Mouse (Mus musculus): ENCODE results near the gene Ust. TPM values are rescaled to one million over a fixed set of nuclear protein-coding genes. Genes with fewer than 3 reads are reported as not detected.
A peak's percentile ranks its signal among the peaks of the same experiment; 100 is the strongest.
"Not testable (repeated sequence)": the region's sequence is repeated elsewhere in the genome, so short reads cannot be mapped to it uniquely, and the experiment has no call there.

Ust gene
- 2.8 and 3.0 TPM in 2 replicates for polyA plus RNA-seq (2016; fragmentation: Nextera tagmentation; extraction: Ambion mirVana)

DNA sequence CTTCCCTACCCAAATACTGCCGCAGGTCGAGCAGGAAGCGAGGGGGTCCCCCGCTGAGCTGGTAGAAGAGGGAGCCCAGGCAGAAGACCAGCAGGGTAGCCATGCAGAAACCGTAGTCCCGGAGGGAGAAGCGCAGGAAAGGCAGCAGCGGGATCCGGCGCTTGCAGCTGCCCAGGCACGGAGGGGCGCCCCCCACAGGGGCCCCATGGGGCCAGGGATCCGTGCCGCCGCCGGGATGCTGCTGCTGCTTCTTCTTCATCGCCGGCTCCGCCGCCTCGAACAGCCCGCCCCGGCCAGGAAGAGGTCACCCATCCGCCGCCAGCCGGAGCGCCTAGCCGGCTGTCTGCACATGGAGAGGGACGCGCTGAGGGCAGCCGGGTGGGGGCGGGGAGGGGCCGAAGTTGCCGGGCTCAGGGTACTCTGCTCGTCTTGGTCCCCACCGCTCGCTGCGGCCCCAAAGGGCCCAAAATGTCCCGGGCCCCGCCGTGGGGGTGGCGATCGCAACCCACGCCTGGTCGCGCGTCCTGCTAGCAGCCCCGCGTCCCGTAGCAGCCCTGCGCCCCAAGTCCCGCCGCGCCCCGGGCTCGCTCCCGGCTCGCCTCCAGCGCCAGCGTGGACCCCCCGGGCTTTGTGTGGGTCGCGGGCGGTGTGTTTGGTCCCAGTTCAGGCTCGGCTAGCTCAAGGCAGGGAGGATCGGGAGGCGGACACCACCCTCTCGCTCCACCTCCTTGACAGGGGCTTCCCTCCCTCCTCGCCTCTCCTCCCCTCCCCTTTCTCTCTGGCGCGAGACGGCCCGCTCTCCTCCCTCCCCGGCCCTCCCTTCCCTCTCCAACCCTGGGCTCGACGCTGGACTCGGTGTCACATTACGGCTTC lies at the start of gene Ust:
Ust (minus strand) TSS at position 685 of the 873 bp plus-strand sequence.
- H3K36me3 ChIP-seq: no peaks in the 10 kb centered on the region
- peaks cover 38% of the 10 kb centered on the region for H3K27me3 ChIP-seq (ENCODE audit: low read depth, poor library complexity, severe bottlenecking)
- peak; percentile 88 for DNase-seq (ENCODE audit: low spot score)
- peaks cover 20% of the 10 kb centered on the region for H3K4me1 ChIP-seq
- peak within 1 kb of the TSS; percentile 83 for H3K4me3 ChIP-seq
- under 1% methylated on average over 69 of the region's 78 CpGs for WGBS
- H3K27ac ChIP-seq (replicated peaks): peak within 1 kb of the TSS; percentile 90
- 0 out of 2 replicates have a peak, but pooled peaks cover 4% of the 10 kb centered on the region for H3K9me3 ChIP-seq (replicated peaks)

DNA sequence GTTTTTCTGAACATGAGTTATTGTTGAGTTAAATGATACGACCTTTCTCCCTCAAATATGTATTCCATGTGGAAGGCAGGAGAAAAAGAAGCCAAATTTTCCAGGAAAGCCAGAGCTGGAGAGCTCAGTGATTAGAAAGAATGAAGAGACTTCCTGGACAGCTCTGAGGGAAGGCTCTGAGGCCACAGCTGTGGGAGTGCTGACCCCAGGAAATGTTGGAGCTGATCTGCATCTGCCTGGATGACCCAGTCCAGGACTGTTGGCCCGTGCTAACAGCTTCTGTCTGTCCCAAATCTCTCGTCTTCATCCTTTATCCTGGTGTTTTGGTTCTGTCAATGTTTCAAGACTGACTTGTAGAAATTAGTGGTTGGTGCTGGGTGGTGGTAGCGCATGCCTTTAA lies 42.7 kb upstream of the Ust start:
- no peaks in the 10 kb centered on the region for H3K36me3 ChIP-seq
- WGBS: 88% methylated on average over 4 of the region's 4 CpGs
- no peaks in the 10 kb centered on the region for H3K27me3 ChIP-seq (ENCODE audit: low read depth, poor library complexity, severe bottlenecking)
- no peak for DNase-seq (ENCODE audit: low spot score)
- H3K4me1 ChIP-seq: no peaks in the 10 kb centered on the region
- H3K27ac ChIP-seq (replicated peaks): no peak overlapping the region
- no peak overlapping the region for H3K4me3 ChIP-seq
- H3K9me3 ChIP-seq (replicated peaks): peaks cover 3% of the 10 kb centered on the region; the same call in 1 of the 2 replicates

DNA sequence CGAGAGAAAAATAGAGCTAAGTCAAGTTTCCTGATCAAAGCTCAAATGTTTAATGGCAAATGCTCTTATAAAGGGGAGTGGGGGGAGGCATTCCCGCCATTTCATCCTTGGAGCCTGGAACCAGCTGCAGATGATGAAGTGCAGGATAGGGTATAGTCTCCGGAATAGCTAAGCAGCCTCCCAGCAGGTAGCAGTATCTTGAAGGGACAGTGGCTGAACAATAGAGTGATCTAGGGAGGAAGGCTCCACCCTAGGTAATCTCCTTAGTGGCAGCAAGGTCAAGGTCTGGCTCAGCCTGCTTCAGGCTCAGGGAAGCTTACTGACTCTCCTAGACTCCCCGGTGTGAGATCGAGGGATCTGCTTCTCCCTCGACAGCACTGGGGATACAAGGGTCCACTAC lies 40.9 kb upstream of the Ust start:
- H3K36me3 ChIP-seq; H3K4me3 ChIP-seq; DNase-seq (ENCODE audit: low spot score); H3K27ac ChIP-seq (replicated peaks); H3K27me3 ChIP-seq (ENCODE audit: low read depth, poor library complexity, severe bottlenecking); H3K9me3 ChIP-seq (replicated peaks); H3K4me1 ChIP-seq: not testable (repeated sequence)
- WGBS: 66% methylated on average over 6 of the region's 6 CpGs

DNA sequence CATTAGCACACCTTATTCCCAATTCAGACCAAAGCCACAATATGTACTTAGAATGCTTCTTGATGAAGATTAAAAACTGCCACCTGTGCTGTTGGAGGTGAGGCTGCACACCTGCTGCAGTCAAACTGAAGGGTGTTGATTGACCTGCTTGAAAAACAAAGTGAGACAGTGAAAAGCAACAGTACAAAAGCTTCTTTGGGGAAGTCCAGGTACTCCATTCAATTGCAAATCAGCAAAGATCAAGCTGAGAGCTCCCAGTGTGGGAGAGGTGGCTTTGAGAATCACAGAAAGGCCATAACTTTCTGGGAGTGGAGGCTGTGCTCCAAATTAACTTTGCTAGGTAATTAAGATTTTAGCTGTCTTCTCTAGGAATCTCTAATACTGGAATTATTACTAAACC lies 33.6 kb upstream of the Ust start:
- not testable (repeated sequence) for H3K4me1 ChIP-seq; H3K27me3 ChIP-seq (ENCODE audit: low read depth, poor library complexity, severe bottlenecking); DNase-seq (ENCODE audit: low spot score); H3K36me3 ChIP-seq; H3K27ac ChIP-seq (replicated peaks); H3K4me3 ChIP-seq
- H3K9me3 ChIP-seq (replicated peaks): peaks cover 13% of the 10 kb centered on the region; the same call in 1 of the 2 replicates

DNA sequence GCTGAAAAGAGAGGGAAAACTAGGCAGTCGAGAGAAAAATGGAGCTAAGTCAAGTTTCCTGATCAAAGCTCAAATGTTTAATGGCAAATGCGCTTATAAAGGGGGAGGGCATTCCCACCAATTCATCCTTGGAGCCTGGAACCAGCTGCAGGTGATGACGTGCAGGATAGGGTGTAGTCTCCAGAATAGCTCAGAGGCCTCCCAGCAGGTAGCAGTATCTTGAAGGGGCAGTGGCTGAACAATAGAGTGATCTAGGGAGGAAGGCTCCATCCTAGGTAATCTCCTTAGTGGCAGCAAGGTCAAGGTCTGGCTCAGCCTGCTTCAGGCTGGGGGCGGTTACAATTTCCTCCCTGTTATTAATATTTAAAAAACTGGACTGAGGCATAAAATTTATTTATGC lies 33.0 kb upstream of the Ust start:
- WGBS: 95% methylated on average over 4 of the region's 4 CpGs
- not testable (repeated sequence) for H3K4me3 ChIP-seq; H3K27ac ChIP-seq (replicated peaks); H3K4me1 ChIP-seq; H3K36me3 ChIP-seq; DNase-seq (ENCODE audit: low spot score); H3K27me3 ChIP-seq (ENCODE audit: low read depth, poor library complexity, severe bottlenecking)
- peaks cover 13% of the 10 kb centered on the region; the same call in 1 of the 2 replicates for H3K9me3 ChIP-seq (replicated peaks)

DNA sequence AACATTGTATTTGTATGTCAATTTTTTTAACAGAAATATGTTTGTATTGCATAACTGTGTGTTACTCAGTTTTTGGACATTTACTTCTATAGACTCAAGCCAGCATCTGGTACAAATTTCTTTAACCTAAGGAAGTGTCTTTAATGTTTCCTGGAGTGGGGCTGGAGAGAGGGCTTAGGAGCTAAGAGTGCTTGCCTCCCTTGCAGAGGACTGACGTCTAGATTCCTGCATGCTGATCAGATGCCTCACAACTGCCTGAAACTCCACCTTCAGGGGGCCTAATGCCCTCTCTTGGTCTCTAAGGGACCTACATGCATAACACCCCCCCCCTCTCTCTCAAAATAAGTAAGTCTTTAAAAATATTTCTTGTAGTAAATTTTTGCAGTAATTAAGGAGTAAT lies 22.9 kb upstream of the Ust start:
- peaks cover 5% of the 10 kb centered on the region; the same call in 1 of the 2 replicates for H3K4me1 ChIP-seq
- no peak overlapping the region for H3K27ac ChIP-seq (replicated peaks)
- no peaks in the 10 kb centered on the region for H3K27me3 ChIP-seq (ENCODE audit: low read depth, poor library complexity, severe bottlenecking)
- no peak for DNase-seq (ENCODE audit: low spot score)
- H3K9me3 ChIP-seq (replicated peaks): no peaks in the 10 kb centered on the region
- H3K36me3 ChIP-seq: no peaks in the 10 kb centered on the region
- 10% methylated on average over 1 of the region's 1 CpGs for WGBS
- H3K4me3 ChIP-seq: no peak overlapping the region

DNA sequence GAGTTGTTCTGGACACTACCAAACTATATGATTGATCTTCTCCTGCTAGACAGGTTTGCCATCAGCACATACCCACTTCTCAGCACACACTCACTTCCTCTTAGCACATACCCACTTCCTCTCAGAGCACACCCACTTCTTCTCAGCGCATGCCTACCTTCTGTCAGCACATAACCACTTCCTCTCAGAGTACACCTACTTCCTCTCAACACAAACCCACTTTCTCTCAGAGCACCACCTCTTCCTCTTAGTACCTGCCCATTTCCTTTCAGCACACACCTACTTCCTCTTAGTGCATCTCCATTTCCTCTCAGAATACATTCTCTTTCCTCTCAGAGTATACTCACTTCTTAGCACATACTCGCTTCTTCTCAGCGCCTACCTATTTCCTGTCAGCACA lies 16.8 kb upstream of the Ust start:
- peaks cover 5% of the 10 kb centered on the region; the same call in 1 of the 2 replicates for H3K4me1 ChIP-seq
- no peaks in the 10 kb centered on the region for H3K27me3 ChIP-seq (ENCODE audit: low read depth, poor library complexity, severe bottlenecking)
- no peak overlapping the region for H3K4me3 ChIP-seq
- H3K36me3 ChIP-seq: no peaks in the 10 kb centered on the region
- DNase-seq (ENCODE audit: low spot score): no peak
- WGBS: 91% methylated on average over 3 of the region's 3 CpGs
- H3K9me3 ChIP-seq (replicated peaks): no peaks in the 10 kb centered on the region
- H3K27ac ChIP-seq (replicated peaks): no peak overlapping the region

DNA sequence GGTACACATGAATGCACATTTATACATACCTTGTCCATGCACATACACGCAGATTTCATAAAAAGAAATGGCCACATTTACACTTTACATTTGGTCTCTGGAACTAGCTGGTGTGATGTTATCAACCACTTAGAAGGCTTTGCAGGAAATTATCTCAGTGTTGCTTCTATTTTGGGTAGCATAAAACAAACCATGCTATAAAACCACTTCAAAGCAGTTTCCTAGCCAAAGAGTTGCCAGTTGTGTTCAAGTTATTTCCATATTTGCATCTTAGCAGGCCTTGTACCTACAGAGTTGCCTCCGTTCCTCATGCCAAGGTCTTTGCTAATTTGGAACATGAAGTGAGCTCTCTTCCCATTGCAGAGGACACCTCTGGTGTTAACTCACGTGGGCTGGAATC lies 13.0 kb upstream of the Ust start:
- H3K9me3 ChIP-seq (replicated peaks): no peaks in the 10 kb centered on the region
- no peak for DNase-seq (ENCODE audit: low spot score)
- 92% methylated on average over 3 of the region's 3 CpGs for WGBS
- no peaks in the 10 kb centered on the region for H3K27me3 ChIP-seq (ENCODE audit: low read depth, poor library complexity, severe bottlenecking)
- H3K4me3 ChIP-seq: no peak overlapping the region
- no peaks in the 10 kb centered on the region for H3K36me3 ChIP-seq
- H3K4me1 ChIP-seq: no peaks in the 10 kb centered on the region
- H3K27ac ChIP-seq (replicated peaks): no peak overlapping the region

DNA sequence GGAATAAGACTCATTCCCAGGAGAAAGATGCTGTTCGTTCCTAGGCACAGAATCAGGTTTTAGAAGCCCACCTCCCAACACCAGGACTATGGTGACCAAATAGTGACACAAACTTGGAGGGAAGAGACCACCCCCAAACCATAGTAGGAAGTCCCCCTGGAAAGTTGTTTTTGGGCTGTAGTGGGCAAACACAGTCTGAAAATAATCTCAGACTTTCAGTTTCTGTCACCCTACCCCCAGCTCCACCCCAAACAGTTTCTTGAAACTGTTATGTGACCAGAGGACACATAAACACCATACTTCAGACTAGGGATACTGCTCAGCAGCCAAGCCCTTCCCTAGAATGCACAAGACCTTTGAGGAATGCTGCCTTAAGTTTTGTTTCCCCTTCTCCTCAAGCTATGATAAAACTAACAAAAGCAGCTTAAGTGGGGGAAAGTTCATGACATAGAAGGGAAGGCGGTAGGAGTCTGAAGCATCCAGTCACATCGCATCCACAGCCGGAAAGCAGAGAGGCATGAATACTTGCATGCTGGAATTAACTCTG lies 12.0 kb upstream of the Ust start:
- 85% methylated on average over 4 of the region's 4 CpGs for WGBS
- no peaks in the 10 kb centered on the region for H3K9me3 ChIP-seq (replicated peaks)
- H3K36me3 ChIP-seq: no peaks in the 10 kb centered on the region
- H3K4me1 ChIP-seq: no peaks in the 10 kb centered on the region
- no peak overlapping the region for H3K27ac ChIP-seq (replicated peaks)
- H3K4me3 ChIP-seq: no peak overlapping the region
- H3K27me3 ChIP-seq (ENCODE audit: low read depth, poor library complexity, severe bottlenecking): no peaks in the 10 kb centered on the region
- no peak for DNase-seq (ENCODE audit: low spot score)

DNA sequence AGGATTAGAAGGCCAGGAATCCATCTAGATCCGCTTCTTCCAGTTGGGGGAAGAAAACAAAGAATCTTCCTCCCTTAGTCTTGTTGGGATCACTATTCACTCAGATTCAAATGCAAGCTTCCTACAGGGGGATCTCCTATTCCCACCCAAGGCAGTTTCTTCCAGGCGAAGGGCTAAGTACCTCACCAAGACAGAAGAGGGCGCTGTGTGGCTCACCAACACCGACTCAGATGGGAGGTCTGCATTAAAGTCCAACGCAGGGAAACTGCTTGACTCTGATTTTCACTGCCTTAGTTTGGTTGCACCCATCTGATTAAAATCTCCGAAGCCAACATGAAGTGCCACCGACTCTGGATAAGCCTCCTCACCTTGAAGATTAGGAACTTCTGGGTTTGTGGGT lies 10.5 kb upstream of the Ust start:
- no peaks in the 10 kb centered on the region for H3K36me3 ChIP-seq
- no peaks in the 10 kb centered on the region for H3K27me3 ChIP-seq (ENCODE audit: low read depth, poor library complexity, severe bottlenecking)
- H3K27ac ChIP-seq (replicated peaks): no peak overlapping the region
- no peaks in the 10 kb centered on the region for H3K9me3 ChIP-seq (replicated peaks)
- H3K4me1 ChIP-seq: no peaks in the 10 kb centered on the region
- no peak overlapping the region for H3K4me3 ChIP-seq
- 35% methylated on average over 7 of the region's 7 CpGs for WGBS
- peak; percentile 44 for DNase-seq (ENCODE audit: low spot score)

DNA sequence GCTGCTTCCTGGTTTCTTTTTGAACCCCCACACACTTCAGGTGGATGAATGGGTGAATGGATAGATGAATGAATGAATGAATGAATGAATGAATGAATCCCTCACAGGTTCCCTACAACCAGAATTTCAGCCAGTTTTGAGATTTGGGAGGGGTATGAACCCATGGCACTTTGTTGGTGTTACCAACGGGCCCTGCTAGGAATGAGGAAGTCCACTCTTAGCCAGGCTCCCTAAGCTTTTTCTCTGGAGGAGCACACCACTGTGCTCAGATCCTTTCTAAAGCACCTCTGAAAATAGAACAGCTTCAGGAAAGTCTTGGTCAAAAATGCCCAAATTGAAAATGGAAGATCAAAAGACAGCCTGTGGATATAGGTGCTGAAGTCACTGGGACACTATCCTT lies 6.7 kb upstream of the Ust start:
- DNase-seq (ENCODE audit: low spot score): no peak
- H3K27ac ChIP-seq (replicated peaks): no peak overlapping the region
- H3K9me3 ChIP-seq (replicated peaks): no peaks in the 10 kb centered on the region
- no peak overlapping the region for H3K4me3 ChIP-seq
- H3K36me3 ChIP-seq: no peaks in the 10 kb centered on the region
- 90% methylated on average over 1 of the region's 1 CpGs for WGBS
- peaks cover 6% of the 10 kb centered on the region for H3K27me3 ChIP-seq (ENCODE audit: low read depth, poor library complexity, severe bottlenecking)
- no peaks in the 10 kb centered on the region; the same call in 1 of the 2 replicates for H3K4me1 ChIP-seq

DNA sequence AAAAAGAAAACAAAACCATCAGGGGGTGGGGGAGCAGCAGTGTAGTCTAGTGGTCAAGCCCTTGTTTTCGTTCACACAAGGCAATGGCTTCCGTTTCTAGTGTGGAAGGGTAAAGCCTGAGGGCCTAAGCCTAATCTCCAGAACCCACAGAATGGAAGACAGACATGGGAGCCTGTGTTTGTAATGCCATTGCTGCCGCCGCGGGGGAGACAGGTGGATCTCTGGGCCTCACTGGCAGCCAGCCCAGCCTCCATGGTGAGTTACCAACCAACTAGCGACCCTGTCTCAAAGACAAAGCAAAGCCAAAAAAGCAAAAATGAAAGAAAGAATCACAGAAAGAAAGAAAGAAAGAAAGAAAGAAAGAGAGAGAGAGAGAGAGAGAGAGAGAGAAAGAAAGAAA lies 2.9 kb upstream of the Ust start:
- 74% methylated on average over 6 of the region's 6 CpGs for WGBS

DNA sequence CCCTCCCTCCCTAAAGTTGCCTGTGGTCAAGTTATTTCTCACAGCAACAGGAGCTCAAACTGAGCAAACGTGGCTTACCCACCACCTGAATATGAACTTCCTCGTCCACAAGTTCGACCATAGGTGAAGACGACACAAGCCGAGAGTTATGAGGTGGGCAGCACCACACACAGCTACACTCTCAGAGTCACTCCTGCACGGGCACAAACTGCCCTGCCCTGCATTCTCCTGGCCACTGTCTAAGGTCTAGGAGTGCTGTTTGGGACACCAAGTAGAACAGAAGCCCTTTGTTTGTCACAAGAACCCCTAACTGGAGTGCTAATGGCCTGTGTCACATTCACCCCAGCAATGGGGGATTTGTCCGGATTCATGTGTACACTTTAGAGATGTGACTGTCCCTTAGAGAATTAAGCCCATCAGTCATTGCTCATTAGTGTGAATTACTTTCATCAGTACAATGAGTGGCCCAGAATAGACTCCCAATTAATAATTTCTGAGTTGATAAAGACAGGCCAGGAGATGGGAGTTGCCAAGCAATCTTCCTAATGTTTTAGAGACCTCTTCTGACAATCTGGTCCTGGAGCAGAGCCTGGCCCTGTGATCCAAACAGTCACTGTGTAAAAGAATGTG lies 2.3 kb upstream of the Ust start:
- H3K9me3 ChIP-seq (replicated peaks): no peaks in the 10 kb centered on the region
- no peak for DNase-seq (ENCODE audit: low spot score)
- WGBS: 85% methylated on average over 7 of the region's 7 CpGs

More for the DNA sequence above, 2.9 kb upstream of the Ust start:
- no peaks in the 10 kb centered on the region for H3K9me3 ChIP-seq (replicated peaks)
- H3K36me3 ChIP-seq: no peaks in the 10 kb centered on the region
- H3K4me3 ChIP-seq: no peak overlapping the region
- no peak overlapping the region for H3K27ac ChIP-seq (replicated peaks)
- H3K27me3 ChIP-seq (ENCODE audit: low read depth, poor library complexity, severe bottlenecking): peaks cover 31% of the 10 kb centered on the region
- DNase-seq (ENCODE audit: low spot score): no peak
- H3K4me1 ChIP-seq: peaks cover 20% of the 10 kb centered on the region

More for the DNA sequence above, 2.3 kb upstream of the Ust start:
- H3K4me3 ChIP-seq: no peak overlapping the region
- no peak overlapping the region for H3K27ac ChIP-seq (replicated peaks)
- peaks cover 20% of the 10 kb centered on the region for H3K4me1 ChIP-seq
- no peaks in the 10 kb centered on the region for H3K36me3 ChIP-seq
- H3K27me3 ChIP-seq (ENCODE audit: low read depth, poor library complexity, severe bottlenecking): peaks cover 38% of the 10 kb centered on the region
